Mouse (Mus musculus) heart, embryonic 13.5 days (tissue): ENCODE data around the gene Lifr. TPM values are rescaled to one million over a fixed set of nuclear protein-coding genes. Genes with fewer than 3 reads are reported as not detected.
A peak's percentile ranks its signal among the peaks of the same experiment; 100 is the strongest.

Experiments
- ATAC-seq: fragments of 200-750 bp; cut with Nextera tagmentation; 2 replicates; pipeline ENCODE4 v1.8.0; 2017; ENCODE audit warnings: moderate TSS enrichment; ENCODE audit not compliant: insufficient number of reproducible peaks, low FRiP score, low TSS enrichment; ENCODE audit errors: extremely low read depth
- H3K27ac ChIP-seq: fragments of 300-500 bp; sonication (generic); replicated peaks from 2 replicates; pipeline ENCODE4 v1.5.1; 2015; ENCODE audit warnings: moderate library complexity, mild to moderate bottlenecking, inconsistent platforms
- H3K27me3 ChIP-seq: fragments of 300-500 bp; sonication (generic); replicated peaks from 2 replicates; pipeline ENCODE4 v1.6.1; 2015; ENCODE audit warnings: mild to moderate bottlenecking, inconsistent platforms
- H3K36me3 ChIP-seq: fragments of 300-500 bp; sonication (generic); 2 replicates; pipeline ENCODE4 v1.6.1; 2015; ENCODE audit warnings: mild to moderate bottlenecking, inconsistent platforms
- H3K4me1 ChIP-seq: fragments of 300-500 bp; sonication (generic); 2 replicates; pipeline ENCODE4 v1.6.1; 2015; ENCODE audit warnings: inconsistent platforms
- H3K4me2 ChIP-seq: fragments of 300-500 bp; sonication (generic); 2 replicates; pipeline ENCODE4 v1.6.1; 2015; ENCODE audit warnings: inconsistent platforms, mild to moderate bottlenecking, moderate library complexity
- H3K4me3 ChIP-seq: fragments of 300-500 bp; sonication (generic); 2 replicates; pipeline ENCODE4 v1.5.1; 2015; ENCODE audit warnings: moderate library complexity, mild to moderate bottlenecking, inconsistent platforms
- H3K9ac ChIP-seq: fragments of 300-500 bp; sonication (generic); 2 replicates; pipeline ENCODE4 v1.6.1; 2015; ENCODE audit warnings: inconsistent platforms, mild to moderate bottlenecking, moderate library complexity
- H3K9me3 ChIP-seq: fragments of 300-500 bp; sonication (generic); 2 replicates; pipeline ENCODE4 v1.6.1; 2016; ENCODE audit warnings: inconsistent platforms
- WGBS: fragments of 180-500 bp; shearing (Covaris S2); methylation state at CpG from one replicate; pipeline ENCODE4 v1.1.7; 2015; ENCODE audit warnings: mixed read lengths; 5-methylcytosine and 5-hydroxymethylcytosine counted together
- polyA plus RNA-seq: library from polyadenylated mRNA; unstranded; fragments of >200 nt; fragmentation: Nextera tagmentation; extraction: Ambion mirVana; gene quantifications from 2 replicates; pipeline ENCODE4 v1.2.1, GENCODE M21; 2015

Gene Lifr
- 16.3 TPM in 2 replicates for polyA plus RNA-seq

DNA sequence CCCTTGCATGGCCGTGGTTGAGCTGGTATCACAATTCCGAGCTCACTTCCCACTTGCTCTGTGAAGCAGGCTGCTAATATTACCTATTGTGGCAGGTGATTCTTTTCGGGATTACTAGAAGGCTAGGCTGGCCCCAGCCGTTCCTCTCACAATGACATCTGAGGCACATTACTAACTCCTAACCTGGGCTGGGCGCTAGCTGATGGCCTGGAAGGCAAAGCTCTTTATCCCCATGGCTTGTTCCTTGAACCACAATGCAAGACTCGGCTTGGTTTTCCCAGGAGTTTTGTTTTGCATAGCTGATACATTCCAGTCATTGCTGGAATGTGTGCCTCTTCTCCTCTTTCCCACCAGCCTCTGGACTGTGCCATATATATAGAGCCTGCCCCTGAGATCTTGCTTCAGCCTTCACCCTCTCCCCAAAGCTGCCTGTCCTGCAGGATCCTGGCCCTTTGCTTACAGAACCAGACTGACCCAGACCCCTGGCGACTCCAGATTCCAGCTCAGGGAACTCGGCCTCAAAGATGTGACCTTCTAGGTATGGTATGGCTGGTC, at the start of gene Lifr:
Gene Lifr (plus strand): TSS at position 404 of the 555 bp plus-strand sequence.
- Histone ChIP-seq H3K36me3 (no peaks in the 10 kb centered on the region), H3K27ac (no peak within 1 kb of the TSS; the same call in 1 of the 2 replicates), H3K4me3 (no peak within 1 kb of the TSS), H3K4me2 (no peak within 1 kb of the TSS), H3K9me3 (no peaks in the 10 kb centered on the region), H3K4me1 (peaks cover 33% of the 10 kb centered on the region), H3K27me3 (peaks cover 10% of the 10 kb centered on the region; the same call in 1 of the 2 replicates), H3K9ac (no peak within 1 kb of the TSS)
- WGBS: 66% methylated on average over 8 of the region's 8 CpGs
- no peak for ATAC-seq

DNA sequence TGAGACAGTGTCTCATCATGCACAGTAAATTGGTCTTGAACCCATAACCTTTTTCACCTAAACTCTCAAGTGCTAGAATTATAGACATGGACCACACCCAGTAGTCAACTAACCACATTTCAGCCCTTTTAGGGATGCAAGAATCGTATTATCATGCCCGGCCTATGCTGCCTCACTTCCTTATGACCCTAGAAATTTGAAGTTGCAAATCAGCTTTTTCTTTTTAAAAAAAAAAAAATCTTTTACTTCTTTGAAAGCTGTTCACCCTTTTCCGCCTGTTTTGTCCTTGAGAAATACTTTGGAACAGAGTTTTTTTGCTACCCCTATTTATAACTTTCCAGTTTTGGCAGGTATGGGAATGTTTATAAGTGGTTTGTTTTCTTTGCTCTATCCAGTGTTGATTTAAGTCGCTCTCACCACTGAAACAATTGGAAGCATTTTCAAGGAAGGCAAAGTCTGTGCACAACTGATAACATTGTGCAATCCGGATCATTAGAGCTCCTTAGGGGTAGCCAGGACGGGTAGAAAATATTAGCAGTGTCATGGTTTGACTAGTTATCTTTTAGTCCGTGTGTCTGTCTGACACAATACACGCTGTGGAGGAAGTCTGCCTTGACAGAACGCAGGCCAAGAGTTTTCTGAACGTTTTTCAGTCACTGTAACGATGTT, 46.2 kb upstream of the Lifr start:
- WGBS: 38% methylated on average over 11 of the region's 11 CpGs
- Histone ChIP-seq H3K36me3 (no peaks in the 10 kb centered on the region), H3K4me1 (peaks cover 31% of the 10 kb centered on the region), H3K4me3 (no peak overlapping the region), H3K9me3 (no peaks in the 10 kb centered on the region), H3K9ac (no peak overlapping the region), H3K27me3 (no peaks in the 10 kb centered on the region; the same call in none of the 2 replicates), H3K27ac (0 out of 2 replicates have a peak overlapping the region, but pooled peaks have one; percentile 20), H3K4me2 (no peak overlapping the region)
- no peak for ATAC-seq

DNA sequence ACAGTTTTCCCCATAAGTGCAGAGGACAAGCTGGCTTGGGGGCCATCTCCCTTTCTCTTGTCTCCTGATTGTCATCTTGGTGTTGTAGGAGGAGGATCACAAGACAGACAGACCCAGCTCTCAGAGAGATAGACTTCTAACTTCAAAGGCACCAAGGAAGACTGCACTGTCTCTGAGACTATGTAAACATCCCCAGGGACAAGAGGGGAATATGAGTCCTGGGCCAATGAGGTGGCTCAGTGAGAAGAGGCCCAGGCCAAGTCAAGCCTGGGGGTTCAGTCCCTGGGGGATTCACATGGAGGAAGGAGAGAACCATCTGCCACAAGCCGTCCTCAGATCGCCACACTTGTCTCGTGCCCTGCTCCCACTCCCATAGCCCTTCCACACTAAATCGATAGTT, 45.4 kb upstream of the Lifr start:
- H3K27ac ChIP-seq: 0 out of 2 replicates have a peak overlapping the region, but pooled peaks have one; percentile 20
- ATAC-seq: no peak
- no peak overlapping the region for H3K4me2 ChIP-seq
- H3K9ac ChIP-seq: no peak overlapping the region
- 79% methylated on average over 4 of the region's 4 CpGs for WGBS
- no peaks in the 10 kb centered on the region for H3K9me3 ChIP-seq
- H3K27me3 ChIP-seq: no peaks in the 10 kb centered on the region; the same call in none of the 2 replicates
- H3K36me3 ChIP-seq: no peaks in the 10 kb centered on the region
- H3K4me1 ChIP-seq: peaks cover 35% of the 10 kb centered on the region
- H3K4me3 ChIP-seq: no peak overlapping the region

DNA sequence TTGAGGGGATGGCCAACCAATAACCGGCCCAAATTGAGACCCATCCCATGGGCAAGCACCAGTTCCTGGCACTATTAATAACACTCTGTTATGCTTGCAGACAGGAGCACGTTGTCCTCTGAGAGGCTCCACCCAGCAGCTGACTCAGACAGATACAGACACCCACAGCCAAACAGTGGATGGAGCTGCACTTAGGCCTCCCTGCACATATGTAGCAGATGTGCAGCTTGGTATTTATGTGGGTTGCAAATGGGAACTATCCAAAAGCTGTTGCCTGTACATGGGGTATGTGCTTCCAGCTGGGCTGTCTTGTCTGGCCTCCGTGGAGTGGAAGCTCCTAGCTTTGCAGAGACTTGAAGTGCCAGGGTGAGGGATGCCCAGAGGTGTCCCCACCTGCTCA, 42.5 kb upstream of the Lifr start:
- WGBS: 38% methylated on average over 3 of the region's 3 CpGs
- H3K27ac ChIP-seq: no peak overlapping the region
- no peak overlapping the region for H3K4me2 ChIP-seq
- no peak overlapping the region for H3K4me3 ChIP-seq
- no peak overlapping the region for H3K9ac ChIP-seq
- no peaks in the 10 kb centered on the region for H3K36me3 ChIP-seq
- H3K4me1 ChIP-seq: peaks cover 35% of the 10 kb centered on the region
- no peaks in the 10 kb centered on the region for H3K9me3 ChIP-seq
- H3K27me3 ChIP-seq: no peaks in the 10 kb centered on the region; the same call in 1 of the 2 replicates
- no peak for ATAC-seq

DNA sequence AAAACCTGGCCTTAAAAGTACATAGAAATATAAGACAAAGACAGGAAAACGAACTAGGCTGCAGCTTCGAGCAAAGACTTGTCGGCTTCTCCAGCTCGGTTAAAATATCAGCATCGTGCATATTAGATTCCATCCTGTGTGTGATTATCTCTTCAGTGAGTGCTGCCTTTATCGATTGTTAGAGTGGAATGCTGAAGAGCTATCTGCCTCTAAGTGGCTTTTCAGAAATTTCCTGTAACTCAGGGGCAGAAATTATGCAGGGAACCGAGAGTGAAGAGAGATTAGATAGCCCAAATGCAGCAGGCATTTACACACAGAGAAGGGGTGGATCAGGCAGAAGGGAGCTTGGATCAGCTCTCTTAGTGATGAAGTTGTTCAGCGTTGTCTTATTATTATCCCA, 41.5 kb upstream of the Lifr start:
- H3K4me2 ChIP-seq: peak overlapping the region; percentile 41
- H3K36me3 ChIP-seq: no peaks in the 10 kb centered on the region
- H3K27me3 ChIP-seq: no peaks in the 10 kb centered on the region
- no peaks in the 10 kb centered on the region for H3K9me3 ChIP-seq
- H3K9ac ChIP-seq: no peak overlapping the region
- 0 out of 2 replicates have a peak overlapping the region, but pooled peaks have one; percentile 12 for H3K27ac ChIP-seq
- no peak overlapping the region for H3K4me3 ChIP-seq
- peaks cover 35% of the 10 kb centered on the region for H3K4me1 ChIP-seq
- no peak for ATAC-seq
- WGBS: 8% methylated on average over 8 of the region's 8 CpGs

DNA sequence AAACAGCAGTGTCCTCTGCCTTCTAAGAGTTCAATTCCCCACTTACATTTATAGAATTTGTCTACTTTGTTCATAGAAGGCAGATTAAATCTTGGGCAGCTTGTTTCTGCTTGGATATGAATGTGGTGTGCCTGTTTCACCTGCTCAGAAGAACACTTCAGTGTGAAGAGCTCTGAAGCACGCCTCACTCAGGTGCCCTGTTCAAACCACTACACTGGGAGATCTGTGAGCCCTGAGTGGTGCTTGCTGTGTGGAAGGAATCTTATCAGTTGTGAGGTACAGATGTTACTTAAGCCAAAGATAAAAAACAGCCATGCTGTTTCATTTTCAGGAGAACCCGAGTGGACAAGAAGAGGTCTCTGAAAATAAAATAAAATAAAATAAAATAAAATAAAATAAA, 38.7 kb upstream of the Lifr start:
- Histone ChIP-seq H3K9ac (no peak overlapping the region), H3K27me3 (no peaks in the 10 kb centered on the region), H3K36me3 (no peaks in the 10 kb centered on the region), H3K9me3 (no peaks in the 10 kb centered on the region), H3K4me2 (no peak overlapping the region), H3K4me1 (peaks cover 23% of the 10 kb centered on the region), H3K4me3 (no peak overlapping the region), H3K27ac (no peak overlapping the region)
- WGBS: 33% methylated on average over 2 of the region's 2 CpGs
- ATAC-seq: no peak

DNA sequence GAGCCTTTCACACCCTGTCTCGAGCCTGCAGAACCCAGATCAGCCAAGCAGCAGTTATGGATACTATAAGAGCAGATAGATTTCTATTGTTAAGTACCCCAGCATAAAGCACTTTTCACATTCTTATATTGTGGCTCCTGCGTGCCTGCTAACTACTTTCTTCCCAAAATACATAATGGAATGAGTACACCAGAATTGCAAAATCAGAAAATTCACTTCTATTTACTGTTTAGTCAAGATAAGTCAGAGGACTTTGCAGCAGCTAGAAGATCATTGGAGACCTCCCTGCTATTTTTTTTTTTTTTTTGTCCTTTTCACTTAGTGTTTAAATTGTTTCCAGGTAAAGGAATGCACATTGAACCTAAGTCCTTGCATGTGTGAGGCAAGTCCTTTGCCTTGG, 38.3 kb upstream of the Lifr start:
- Histone ChIP-seq H3K4me3 (no peak overlapping the region), H3K9ac (no peak overlapping the region), H3K27me3 (no peaks in the 10 kb centered on the region), H3K36me3 (no peaks in the 10 kb centered on the region), H3K4me2 (no peak overlapping the region), H3K4me1 (peaks cover 23% of the 10 kb centered on the region), H3K27ac (no peak overlapping the region), H3K9me3 (no peaks in the 10 kb centered on the region)
- 72% methylated on average over 2 of the region's 2 CpGs for WGBS
- ATAC-seq: no peak

DNA sequence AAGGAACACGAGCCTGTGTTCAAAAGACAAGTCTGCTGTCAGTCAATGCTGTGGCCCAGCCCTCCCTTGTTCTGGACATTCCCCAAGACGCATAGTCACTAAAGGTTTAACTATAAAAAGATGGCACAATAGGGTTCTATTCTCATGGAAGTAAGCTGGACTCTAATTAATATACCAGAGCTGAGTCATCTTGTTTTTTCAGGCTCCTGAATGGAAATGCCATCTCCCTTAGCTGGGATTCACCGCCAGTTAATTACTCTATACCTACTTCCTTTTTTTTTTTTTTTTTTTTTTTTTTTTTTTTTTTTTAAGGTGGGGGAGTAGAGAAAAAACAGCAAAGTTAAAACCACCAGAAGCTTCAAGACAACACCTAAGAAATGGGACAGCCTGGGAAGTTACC, 33.6 kb upstream of the Lifr start:
- no peak overlapping the region for H3K27ac ChIP-seq
- no peaks in the 10 kb centered on the region for H3K36me3 ChIP-seq
- peaks cover 4% of the 10 kb centered on the region; the same call in 1 of the 2 replicates for H3K4me1 ChIP-seq
- H3K4me3 ChIP-seq: no peak overlapping the region
- H3K9ac ChIP-seq: no peak overlapping the region
- H3K9me3 ChIP-seq: no peaks in the 10 kb centered on the region
- H3K27me3 ChIP-seq: no peaks in the 10 kb centered on the region
- ATAC-seq: no peak
- 61% methylated on average over 3 of the region's 3 CpGs for WGBS
- no peak overlapping the region for H3K4me2 ChIP-seq

DNA sequence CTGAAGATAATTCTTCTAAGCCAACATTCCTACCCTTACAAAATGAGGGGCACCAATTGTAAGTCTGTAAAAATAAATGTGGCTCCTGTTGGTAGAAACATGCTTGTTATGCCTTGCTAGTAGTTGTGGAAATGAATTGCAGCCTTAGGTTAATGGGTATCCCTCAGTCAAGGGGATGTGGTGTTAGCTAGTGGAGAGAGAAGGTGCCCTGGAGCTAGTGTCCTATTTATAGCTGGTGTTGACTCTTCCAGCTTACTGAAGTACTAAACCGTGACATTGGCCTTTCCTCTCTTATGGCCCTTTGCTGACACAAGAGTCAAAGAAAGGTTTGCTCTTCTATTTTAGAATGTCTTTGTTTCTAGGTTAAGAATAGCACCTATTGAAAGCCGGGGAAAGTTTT, 29.9 kb upstream of the Lifr start:
- 28% methylated on average over 2 of the region's 2 CpGs for WGBS

DNA sequence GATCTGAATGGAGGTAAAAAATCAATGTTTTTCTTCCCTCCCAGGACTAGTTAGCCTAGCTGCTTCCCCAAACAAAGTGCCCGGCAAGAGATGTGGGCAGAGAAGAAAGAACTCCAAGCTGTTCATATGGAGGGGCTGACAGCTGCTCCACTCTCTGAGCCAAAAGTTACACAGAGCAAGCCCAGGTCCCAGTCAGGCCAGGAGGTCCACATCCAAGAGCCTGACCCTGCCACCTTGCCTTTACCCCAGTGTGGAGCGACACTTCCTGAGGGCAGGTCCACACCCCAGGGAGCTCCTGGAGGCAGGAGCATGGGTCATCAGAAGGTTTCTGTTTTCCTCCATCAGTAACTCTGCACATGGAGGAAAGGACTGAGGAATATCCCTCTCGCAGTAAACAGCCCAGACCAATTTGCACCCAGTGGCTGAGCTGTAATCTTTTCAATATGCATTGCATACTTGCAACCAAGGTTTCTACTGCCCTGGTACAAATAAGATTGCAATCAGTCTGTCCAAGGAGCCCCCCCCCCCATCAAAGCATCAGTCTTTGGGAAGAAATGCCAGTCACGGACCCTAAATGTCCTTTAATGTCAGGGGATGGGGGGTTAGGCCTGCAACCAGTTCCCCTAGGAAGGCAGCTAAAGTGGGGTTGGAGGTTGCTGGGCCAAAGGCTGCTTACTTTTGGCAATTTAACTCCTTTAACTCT, 28.3 kb upstream of the Lifr start:
- no peak overlapping the region for H3K27ac ChIP-seq
- no peak for ATAC-seq
- WGBS: 59% methylated on average over 4 of the region's 4 CpGs

More for the DNA sequence above, 29.9 kb upstream of the Lifr start:
- Histone ChIP-seq H3K9ac (no peak overlapping the region), H3K27me3 (no peaks in the 10 kb centered on the region), H3K36me3 (no peaks in the 10 kb centered on the region), H3K4me1 (peaks cover 7% of the 10 kb centered on the region; the same call in 1 of the 2 replicates), H3K4me2 (no peak overlapping the region), H3K9me3 (no peaks in the 10 kb centered on the region), H3K4me3 (no peak overlapping the region), H3K27ac (peak overlapping the region; percentile 2)
- no peak for ATAC-seq

DNA sequence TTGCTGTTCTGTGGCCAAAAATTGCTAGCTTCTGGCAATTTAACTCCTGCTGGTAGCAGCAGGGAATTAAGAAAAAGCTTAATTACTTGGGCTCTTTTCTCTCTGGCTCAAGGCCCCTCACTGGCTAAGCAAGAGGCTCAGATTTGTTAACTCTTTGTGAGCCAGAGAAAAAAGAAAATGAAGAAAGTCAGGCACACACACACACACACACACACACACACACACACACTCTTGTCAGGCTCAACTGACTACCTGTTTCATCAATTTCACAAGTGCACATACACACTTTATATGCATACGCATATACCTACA, 27.8 kb upstream of the Lifr start:
- H3K4me2 ChIP-seq: no peak overlapping the region
- H3K27me3 ChIP-seq: no peaks in the 10 kb centered on the region
- H3K9me3 ChIP-seq: no peaks in the 10 kb centered on the region
- 88% methylated on average over 1 of the region's 1 CpGs for WGBS
- no peak overlapping the region for H3K27ac ChIP-seq
- H3K9ac ChIP-seq: no peak overlapping the region
- H3K36me3 ChIP-seq: no peaks in the 10 kb centered on the region
- H3K4me3 ChIP-seq: no peak overlapping the region
- ATAC-seq: no peak
- H3K4me1 ChIP-seq: peaks cover 7% of the 10 kb centered on the region; the same call in 1 of the 2 replicates

More for the DNA sequence above, 28.3 kb upstream of the Lifr start:
- Histone ChIP-seq H3K36me3 (no peaks in the 10 kb centered on the region), H3K4me3 (no peak overlapping the region), H3K27me3 (no peaks in the 10 kb centered on the region), H3K4me1 (peaks cover 7% of the 10 kb centered on the region; the same call in 1 of the 2 replicates), H3K9me3 (no peaks in the 10 kb centered on the region), H3K9ac (no peak overlapping the region), H3K4me2 (no peak overlapping the region)
